Mouse (Mus musculus) cortical plate, adult 2 months (tissue): ENCODE results near the gene Pcdh10. TPM values are rescaled to one million over a fixed set of nuclear protein-coding genes. Genes with fewer than 3 reads are reported as not detected.

Experiments used
- H3K27ac ChIP-seq: fragments of 200-500 bp; 2 replicates; pipeline ENCODE4 v1.5.1; 2012; ENCODE audit warnings: low read length, control low read depth, inconsistent platforms; ENCODE audit not compliant: insufficient read depth
- H3K4me1 ChIP-seq: fragments of 200-500 bp; 2 replicates; pipeline ENCODE4 v1.6.1; 2011; ENCODE audit warnings: low read length; ENCODE audit not compliant: control insufficient read depth, insufficient read depth
- H3K4me3 ChIP-seq: fragments of 200-500 bp; 2 replicates; pipeline ENCODE4 v1.5.1; 2011; ENCODE audit warnings: mild to moderate bottlenecking, low read length, control low read depth; ENCODE audit not compliant: insufficient read depth
- CTCF ChIP-seq: fragments of 200-500 bp; IDR thresholded peaks from 2 replicates; pipeline ENCODE4 v1.5.1; 2011; ENCODE audit warnings: mild to moderate bottlenecking, control low read depth, low read length; ENCODE audit not compliant: insufficient read depth; ENCODE audit errors: extremely low read depth
- POLR2A ChIP-seq: fragments of 200-500 bp; IDR thresholded peaks from 2 replicates; pipeline ENCODE4 v1.6.1; 2011; ENCODE audit warnings: mild to moderate bottlenecking, low read length, control low read depth; ENCODE audit not compliant: insufficient read depth; ENCODE audit errors: extremely low read depth
- polyA plus RNA-seq: library from polyadenylated mRNA; depleted of rRNA; stranded (reverse); fragments of >200 nt; gene quantifications from 2 replicates; pipeline ENCODE4 v1.2.3, GENCODE M21; 2012; rRNA removed

Gene Pcdh10
- 73.6 and 83.9 TPM in 2 replicates for polyA plus RNA-seq

DNA sequence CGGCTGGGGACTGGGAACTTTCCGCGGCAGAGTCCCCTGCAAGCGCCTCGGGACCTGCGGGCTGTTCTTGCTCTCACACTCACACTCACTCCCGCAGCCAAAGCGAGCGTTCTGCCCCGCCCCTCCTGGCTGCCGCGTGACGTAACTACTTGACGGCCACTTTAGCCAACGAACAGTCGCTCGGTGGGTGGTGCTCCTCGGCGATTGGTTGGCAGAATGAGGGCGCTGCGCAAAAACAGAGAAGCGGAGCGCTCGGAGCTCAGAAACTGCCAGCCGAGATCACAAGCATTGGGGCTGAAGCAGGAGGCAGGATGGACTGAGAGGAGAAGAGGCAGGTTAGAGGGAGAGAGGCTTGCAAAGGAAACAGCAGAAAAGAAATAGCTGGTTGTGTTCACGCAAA lies at the start of gene Pcdh10:
Gene Pcdh10, plus strand, starts transcription at position 254 of the 400 bp plus-strand sequence.
- Histone ChIP-seq H3K27ac (peak within 1 kb of the TSS; percentile 13), H3K4me3 (peak within 1 kb of the TSS; percentile 92), H3K4me1 (no peaks in the 10 kb centered on the region)
- peak; percentile 100 for TF ChIP-seq POLR2A
- no peak for TF ChIP-seq CTCF

DNA sequence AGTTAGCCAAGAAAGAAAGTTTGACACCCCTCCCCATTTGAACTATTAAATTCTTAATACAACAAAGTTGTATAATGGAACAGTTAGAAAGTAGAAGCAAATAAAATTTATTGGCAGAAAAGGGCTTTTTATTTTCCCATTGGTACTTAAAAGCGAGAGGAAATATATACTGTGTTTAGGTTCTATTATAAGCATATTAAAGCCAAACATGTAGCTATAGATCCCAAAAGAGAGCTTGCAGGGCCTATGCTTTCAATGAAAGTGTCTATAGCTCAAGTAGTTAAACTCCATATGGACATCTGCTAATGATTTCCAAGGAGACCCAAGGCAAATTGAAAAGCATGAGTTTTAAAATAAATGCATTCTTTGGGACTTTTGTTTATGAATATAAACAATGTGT lies 22.3 kb upstream of the Pcdh10 start:
- H3K4me3 ChIP-seq = no peak overlapping the region
- no peaks in the 10 kb centered on the region for H3K4me1 ChIP-seq
- TF ChIP-seq POLR2A (no peak), CTCF (no peak)
- no peak overlapping the region for H3K27ac ChIP-seq

DNA sequence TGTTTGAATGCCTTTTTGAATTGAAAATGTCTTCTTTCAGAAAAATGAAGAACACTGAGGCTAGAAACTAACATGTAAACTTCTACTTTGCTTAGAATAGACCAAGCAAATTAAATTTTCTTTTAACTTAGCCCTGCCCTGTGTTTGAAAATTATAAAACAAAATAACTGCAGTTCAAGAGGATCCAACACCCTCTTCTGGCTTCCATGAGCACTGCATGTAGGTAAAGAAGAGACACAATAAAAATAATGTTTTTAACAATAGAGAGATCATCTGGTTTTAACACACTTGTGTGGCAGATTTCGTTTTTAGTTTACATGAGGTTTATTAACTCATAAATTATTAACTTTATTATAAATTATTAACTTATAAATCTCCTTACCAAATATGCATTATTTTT lies 9.2 kb upstream of the Pcdh10 start:
- Histone ChIP-seq H3K27ac (no peak overlapping the region), H3K4me1 (no peaks in the 10 kb centered on the region), H3K4me3 (no peak overlapping the region)
- TF ChIP-seq POLR2A (no peak), CTCF (no peak)

DNA sequence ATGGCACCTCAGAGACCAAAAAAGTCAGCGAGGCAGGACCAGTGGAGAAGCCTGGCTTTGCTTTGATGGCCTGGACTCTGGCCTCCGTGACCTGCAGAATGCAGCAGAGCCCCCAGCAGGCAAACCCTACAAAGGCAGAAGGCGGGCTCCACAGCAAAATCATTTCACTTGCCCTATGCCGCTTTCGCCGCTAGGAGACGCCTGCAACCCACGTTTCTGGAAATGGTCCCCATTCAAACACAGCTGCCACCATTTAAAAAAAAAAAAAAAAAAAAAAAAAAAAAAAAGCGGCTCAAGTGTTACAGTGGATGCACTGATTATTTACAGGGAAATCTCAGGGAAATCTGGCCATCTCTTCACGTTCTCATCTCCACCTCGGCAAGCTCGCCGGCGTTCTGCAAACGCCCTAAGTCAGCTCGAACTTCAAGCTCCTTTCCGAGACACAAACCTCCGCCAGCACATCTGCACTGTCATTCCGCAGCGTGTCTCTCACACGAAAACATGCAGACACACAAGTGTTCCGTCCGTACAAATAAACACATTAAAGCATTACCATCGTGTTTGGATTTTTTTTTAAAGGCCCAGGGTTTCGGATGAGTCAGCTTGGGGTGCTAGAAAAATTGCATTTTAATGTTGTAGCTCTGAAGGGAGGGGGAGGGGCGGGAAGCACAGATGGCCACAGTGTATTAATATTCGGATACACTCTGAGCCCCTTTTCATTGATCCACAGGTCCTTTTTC lies 2.3 kb upstream of the Pcdh10 start:
- TF ChIP-seq CTCF (peak; percentile 88), POLR2A (no peak)
- Histone ChIP-seq H3K4me1 (no peaks in the 10 kb centered on the region), H3K4me3 (peak overlapping the region; percentile 92), H3K27ac (peak overlapping the region; percentile 35)

DNA sequence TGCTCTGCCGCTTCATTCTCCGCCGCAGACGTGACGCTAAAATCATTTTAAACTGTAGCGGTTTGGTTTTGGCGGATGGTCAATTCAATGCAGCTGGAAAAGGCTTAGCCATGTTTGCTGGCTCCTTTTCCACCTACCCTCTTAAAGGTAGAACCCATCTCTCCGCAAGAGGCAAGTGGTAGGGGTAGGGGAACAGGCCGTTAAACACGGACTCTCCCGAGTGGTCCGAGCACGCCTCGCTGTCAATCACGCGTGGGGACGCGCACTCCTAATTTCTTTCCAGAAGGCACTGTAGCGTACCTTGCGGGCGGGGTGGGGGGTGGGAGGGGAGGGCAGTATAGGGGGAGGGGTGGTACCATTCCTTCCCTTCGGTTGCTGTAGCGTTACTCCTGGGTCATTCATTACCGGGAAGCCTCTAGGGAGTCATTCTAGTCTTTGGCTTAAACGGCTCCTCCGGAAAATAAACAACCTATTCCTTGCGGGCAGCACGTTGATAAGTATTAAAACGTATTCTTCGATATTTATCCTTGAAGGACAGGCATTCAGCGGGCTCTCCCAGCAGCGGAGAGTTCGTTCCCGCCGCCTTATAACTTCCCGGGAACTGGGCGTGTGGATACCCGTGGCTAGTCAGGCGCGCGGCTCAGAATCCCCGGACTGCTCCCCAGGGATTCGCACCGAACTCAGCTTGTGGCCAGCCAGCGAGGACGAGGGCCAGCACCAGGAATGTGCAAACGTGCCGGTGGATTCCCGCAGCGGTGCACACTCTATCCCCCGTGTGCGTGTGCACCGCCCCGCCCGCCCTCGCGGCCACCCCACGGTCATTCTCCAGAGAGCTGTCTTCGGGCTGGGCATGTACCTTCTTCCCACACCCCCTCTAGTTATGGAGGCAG lies 1.5 kb upstream of the Pcdh10 start:
- no peak for TF ChIP-seq POLR2A
- no peak for TF ChIP-seq CTCF
- no peaks in the 10 kb centered on the region for H3K4me1 ChIP-seq
- H3K27ac ChIP-seq = peak overlapping the region; percentile 35
- H3K4me3 ChIP-seq = peak overlapping the region; percentile 92

DNA sequence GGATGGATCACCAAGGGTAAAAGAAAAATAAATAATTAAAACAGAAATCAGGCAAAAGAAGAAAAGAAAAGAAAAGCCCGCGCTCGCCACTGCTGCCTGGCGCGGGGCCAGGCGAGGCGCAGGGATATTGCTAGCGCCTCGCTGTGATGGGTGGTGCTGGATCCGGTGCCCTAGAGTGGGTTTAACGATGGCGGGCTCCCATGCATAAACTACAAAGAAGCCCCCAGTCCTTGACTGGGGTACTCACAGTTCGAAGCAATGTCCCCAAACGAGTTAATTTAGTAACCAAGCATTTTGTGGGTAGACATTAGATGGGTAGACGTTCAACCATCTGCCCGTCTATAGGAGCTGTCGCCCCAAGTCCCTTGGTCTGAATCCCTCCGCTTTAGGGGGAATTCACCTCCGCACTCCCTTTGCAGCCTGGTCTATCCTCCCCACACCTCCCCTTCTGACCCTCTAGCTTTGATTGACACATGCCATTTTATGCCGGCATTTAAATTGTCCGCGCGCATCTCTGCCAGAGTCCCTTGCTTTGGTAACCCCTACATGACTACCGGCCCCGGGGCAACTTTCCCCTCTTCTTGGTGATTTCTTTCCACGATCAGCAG lies 703 bp upstream of the Pcdh10 start:
- peak overlapping the region; percentile 92 for H3K4me3 ChIP-seq
- no peaks in the 10 kb centered on the region for H3K4me1 ChIP-seq
- H3K27ac ChIP-seq = 0 out of 2 replicates have a peak overlapping the region, but pooled peaks have one; percentile 6
- no peak for TF ChIP-seq CTCF
- TF ChIP-seq POLR2A = no peak

DNA sequence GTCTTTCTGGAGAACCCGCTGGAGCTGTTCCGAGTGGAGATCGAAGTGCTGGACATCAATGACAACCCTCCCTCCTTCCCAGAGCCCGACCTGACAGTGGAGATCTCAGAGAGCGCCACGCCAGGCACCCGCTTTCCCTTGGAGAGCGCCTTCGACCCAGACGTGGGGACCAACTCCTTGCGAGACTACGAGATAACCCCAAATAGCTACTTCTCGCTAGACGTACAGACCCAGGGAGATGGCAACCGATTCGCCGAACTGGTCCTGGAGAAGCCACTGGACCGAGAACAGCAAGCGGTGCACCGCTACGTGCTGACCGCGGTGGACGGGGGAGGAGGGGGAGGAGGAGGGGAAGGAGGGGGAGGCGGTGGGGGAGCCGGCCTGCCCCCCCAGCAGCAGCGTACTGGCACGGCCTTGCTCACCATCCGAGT lies 1.4 kb downstream of the Pcdh10 start:
- H3K4me3 ChIP-seq = peak overlapping the region; percentile 92
- peak overlapping the region; percentile 66 for H3K27ac ChIP-seq
- TF ChIP-seq POLR2A = 0 out of 2 replicates have a peak, but pooled peaks have one; percentile 23
- TF ChIP-seq CTCF = no peak
- H3K4me1 ChIP-seq = no peaks in the 10 kb centered on the region

DNA sequence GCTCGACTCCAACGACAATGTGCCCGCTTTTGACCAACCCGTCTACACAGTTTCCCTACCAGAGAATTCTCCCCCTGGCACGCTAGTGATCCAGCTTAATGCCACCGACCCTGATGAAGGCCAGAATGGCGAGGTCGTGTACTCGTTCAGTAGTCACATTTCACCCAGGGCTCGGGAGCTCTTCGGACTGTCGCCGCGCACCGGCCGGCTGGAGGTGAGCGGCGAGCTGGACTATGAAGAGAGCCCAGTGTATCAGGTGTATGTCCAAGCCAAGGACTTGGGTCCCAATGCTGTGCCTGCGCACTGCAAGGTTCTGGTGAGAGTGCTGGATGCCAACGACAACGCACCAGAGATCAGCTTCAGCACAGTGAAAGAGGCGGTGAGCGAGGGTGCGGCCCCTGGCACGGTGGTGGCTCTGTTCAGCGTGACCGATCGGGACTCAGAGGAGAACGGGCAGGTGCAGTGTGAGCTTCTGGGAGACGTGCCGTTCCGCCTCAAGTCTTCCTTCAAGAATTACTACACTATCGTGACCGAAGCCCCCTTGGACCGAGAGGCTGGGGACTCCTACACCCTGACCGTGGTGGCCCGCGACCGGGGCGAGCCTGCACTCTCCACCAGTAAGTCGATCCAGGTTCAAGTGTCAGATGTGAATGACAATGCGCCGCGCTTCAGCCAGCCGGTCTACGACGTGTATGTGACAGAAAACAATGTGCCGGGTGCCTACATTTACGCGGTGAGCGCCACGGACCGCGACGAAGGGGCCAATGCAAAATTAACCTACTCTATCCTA lies 2.0 kb downstream of the Pcdh10 start:
- Histone ChIP-seq H3K4me1 (no peaks in the 10 kb centered on the region), H3K27ac (peak overlapping the region; percentile 66), H3K4me3 (peak overlapping the region; percentile 92)
- TF ChIP-seq POLR2A = peak; percentile 20; the same call in 1 of the 2 replicates
- no peak for TF ChIP-seq CTCF

DNA sequence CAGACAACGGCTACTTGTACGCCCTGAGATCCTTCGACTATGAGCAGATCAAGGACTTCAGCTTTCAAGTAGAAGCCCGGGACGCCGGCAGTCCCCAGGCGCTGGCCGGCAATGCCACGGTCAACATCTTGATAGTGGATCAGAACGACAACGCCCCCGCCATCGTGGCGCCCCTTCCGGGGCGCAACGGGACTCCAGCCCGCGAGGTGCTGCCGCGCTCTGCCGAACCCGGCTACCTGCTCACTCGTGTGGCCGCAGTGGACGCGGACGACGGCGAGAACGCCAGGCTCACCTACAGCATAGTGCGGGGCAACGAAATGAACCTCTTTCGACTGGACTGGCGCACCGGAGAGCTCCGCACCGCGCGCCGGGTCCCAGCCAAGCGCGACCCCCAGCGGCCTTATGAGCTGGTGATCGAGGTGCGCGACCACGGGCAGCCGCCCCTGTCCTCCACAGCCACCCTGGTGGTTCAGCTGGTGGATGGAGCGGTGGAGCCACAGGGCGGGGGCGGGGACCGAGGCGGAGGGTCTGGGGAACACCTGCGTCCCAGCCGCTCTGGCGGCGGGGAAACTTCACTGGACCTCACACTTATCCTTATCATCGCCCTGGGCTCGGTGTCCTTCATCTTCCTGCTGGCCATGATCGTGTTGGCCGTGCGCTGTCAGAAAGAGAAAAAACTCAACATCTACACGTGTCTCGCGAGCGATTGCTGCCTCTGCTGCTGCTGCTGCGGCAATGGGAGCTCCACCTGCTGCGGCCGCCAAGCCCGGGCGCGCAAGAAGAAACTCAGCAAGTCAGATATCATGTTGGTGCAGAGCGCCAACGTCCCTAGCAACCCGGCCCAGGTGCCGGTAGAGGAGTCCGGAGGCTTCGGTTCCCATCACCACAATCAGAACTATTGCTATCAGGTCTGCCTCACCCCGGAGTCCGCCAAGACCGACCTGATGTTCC lies 2.9 kb downstream of the Pcdh10 start:
- 0 out of 2 replicates have a peak, but pooled peaks have one; percentile 12 for TF ChIP-seq POLR2A
- TF ChIP-seq CTCF = no peak
- peak overlapping the region; percentile 66 for H3K27ac ChIP-seq
- H3K4me3 ChIP-seq = peak overlapping the region; percentile 92
- no peaks in the 10 kb centered on the region for H3K4me1 ChIP-seq
